Mouse (Mus musculus) bone marrow macrophage, adult 2 months (primary cell): ENCODE data around the gene Srek1.

Experiments used
- CTCF ChIP-seq: IDR thresholded peaks from 2 replicates; pipeline ENCODE4 v1.5.1; 2012; ENCODE audit warnings: low read depth, mild to moderate bottlenecking, low read length, moderate library complexity
- POLR2A ChIP-seq: IDR thresholded peaks from 2 replicates; pipeline ENCODE4 v1.6.1; 2012; ENCODE audit warnings: mild to moderate bottlenecking, low read depth, low read length, borderline replicate concordance

GRCm38 (mm10) chr13:103745160-103745559 lies 29.2 kb downstream of the Srek1 start:
- TF ChIP-seq CTCF, result no peak
- TF ChIP-seq POLR2A, result no peak
